Mouse (Mus musculus) heart, postnatal 0 days (tissue): ENCODE data around the gene Phgr1.

Experiments used
- CTCF ChIP-seq: IDR thresholded peaks from 2 replicates; pipeline ENCODE4 v1.5.1; 2016; ENCODE audit warnings: antibody characterized with exemption, control low read depth, low read depth
- EP300 ChIP-seq: IDR thresholded peaks from 2 replicates; pipeline ENCODE4 v1.6.1; 2016; ENCODE audit warnings: antibody characterized with exemption, low read depth

DNA sequence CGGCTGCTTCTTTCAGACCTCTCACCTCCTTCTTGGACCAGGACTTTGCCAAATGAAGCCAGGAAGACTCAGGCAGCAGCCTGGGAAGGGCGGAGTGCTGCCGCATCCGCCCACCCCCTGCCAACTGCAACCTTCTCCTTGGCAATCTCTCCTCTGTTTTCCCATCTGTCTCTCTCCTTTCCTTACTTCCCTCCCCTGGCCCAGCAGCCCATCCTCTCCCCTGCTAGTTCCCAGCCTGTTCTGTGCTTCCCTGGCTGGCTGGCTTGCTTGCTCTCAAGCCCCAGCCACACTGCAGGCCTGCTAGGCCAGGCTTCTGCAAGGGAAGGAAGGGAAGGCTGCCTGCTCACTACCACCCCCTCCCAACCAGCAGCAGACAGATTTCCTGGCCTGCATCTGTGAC lies 3.3 kb downstream of the Phgr1 start:
- TF ChIP-seq CTCF: no peak
- TF ChIP-seq EP300: no peak
